Mouse (Mus musculus) midbrain, postnatal 0 days (tissue): ENCODE data around the gene Cntfr. TPM values are rescaled to one million over a fixed set of nuclear protein-coding genes. Genes with fewer than 3 reads are reported as not detected.

Experiments used
- ATAC-seq: fragments of 200-750 bp; cut with Nextera tagmentation; 2 replicates; pipeline ENCODE4 v1.8.0; 2017; ENCODE audit warnings: moderate number of reproducible peaks, mild to moderate bottlenecking, moderate TSS enrichment, moderate library complexity; ENCODE audit not compliant: low FRiP score
- DNase-seq: peaks from one replicate; pipeline ENCODE4 v3.0.0-alpha.2; 2015; ENCODE audit warnings: low spot score
- H3K27ac ChIP-seq: fragments of 300-500 bp; sonication (generic); 2 replicates; pipeline ENCODE4 v1.5.1; 2014; ENCODE audit warnings: low read depth, mild to moderate bottlenecking, low read length, mixed read lengths
- H3K27me3 ChIP-seq: fragments of 300-500 bp; sonication (generic); 2 replicates; pipeline ENCODE4 v1.6.1; 2014; ENCODE audit warnings: low read length, control low read depth, mixed read lengths; ENCODE audit not compliant: insufficient read depth
- H3K36me3 ChIP-seq: fragments of 300-500 bp; sonication (generic); 2 replicates; pipeline ENCODE4 v1.6.1; 2014; ENCODE audit warnings: low read length, control low read depth, mixed read lengths; ENCODE audit not compliant: insufficient read depth
- H3K4me1 ChIP-seq: fragments of 300-500 bp; sonication (generic); 2 replicates; pipeline ENCODE4 v1.6.1; 2014; ENCODE audit warnings: mild to moderate bottlenecking, control low read depth, antibody characterized with exemption, low read length, mixed read lengths; ENCODE audit not compliant: insufficient read depth
- H3K4me2 ChIP-seq: fragments of 300-500 bp; sonication (generic); 2 replicates; pipeline ENCODE4 v1.6.1; 2014; ENCODE audit warnings: low read depth, mild to moderate bottlenecking, low read length, mixed read lengths; ENCODE audit not compliant: poor library complexity, severe bottlenecking
- H3K4me3 ChIP-seq: fragments of 300-500 bp; sonication (generic); 2 replicates; pipeline ENCODE4 v1.5.1; 2014; ENCODE audit warnings: low read depth, mild to moderate bottlenecking, low read length, moderate library complexity
- H3K9ac ChIP-seq: fragments of 300-500 bp; sonication (generic); replicated peaks from 2 replicates; pipeline ENCODE4 v1.6.1; 2014; ENCODE audit warnings: mild to moderate bottlenecking, low read length, moderate library complexity, mixed read lengths; ENCODE audit not compliant: poor library complexity, severe bottlenecking
- H3K9me3 ChIP-seq: fragments of 300-500 bp; sonication (generic); 2 replicates; pipeline ENCODE4 v1.6.1; 2016; ENCODE audit warnings: low read length, control low read depth
- CTCF ChIP-seq: IDR thresholded peaks from 2 replicates; pipeline ENCODE4 v1.5.1; 2016; ENCODE audit warnings: antibody characterized with exemption, mild to moderate bottlenecking
- WGBS: fragments of 180-500 bp; shearing (Covaris S2); extraction: QIAGEN DNeasy Blood & Tissue Kit; methylation state at CpG from one replicate; pipeline ENCODE4 v1.1.7; 2014; 5-methylcytosine and 5-hydroxymethylcytosine counted together
- polyA plus RNA-seq: library from polyadenylated mRNA; unstranded; fragments of >200 nt; fragmentation: Nextera tagmentation; extraction: Ambion mirVana; gene quantifications from 2 replicates; pipeline ENCODE4 v1.2.1, GENCODE M21; 2015
- total RNA-seq: library from RNA; depleted of rRNA; stranded (reverse); fragments of >200 nt; gene quantifications from 2 replicates; pipeline ENCODE4 v1.2.3, GENCODE M21; 2014

Cntfr gene
- total and polyA plus RNA-seq, 2 experiments from 2014 or later, result 20.1 to 69.2 TPM

GRCm38 (mm10) chr4:41638828-41639213 is 58.1 kb downstream of the Cntfr start:
- H3K27ac ChIP-seq, result peak overlapping the region; percentile 81; the same call in 1 of the 2 replicates
- no peaks in the 10 kb centered on the region for H3K27me3 ChIP-seq
- peaks cover 4% of the 10 kb centered on the region; the same call in 1 of the 2 replicates for H3K36me3 ChIP-seq
- no peaks in the 10 kb centered on the region for H3K9me3 ChIP-seq
- H3K4me1 ChIP-seq, result peaks cover 17% of the 10 kb centered on the region
- DNase-seq, result no peak
- WGBS, result 57% methylated on average over 6 of the region's 6 CpGs
- ATAC-seq, result no peak
- H3K4me3 ChIP-seq, result peak overlapping the region; percentile 48
- H3K9ac ChIP-seq, result peak overlapping the region; percentile 86
- no peak for TF ChIP-seq CTCF
- H3K4me2 ChIP-seq, result peak overlapping the region; percentile 64

GRCm38 (mm10) chr4:41638186-41638731 is 58.6 kb downstream of the Cntfr start:
- peak overlapping the region; percentile 86 for H3K9ac ChIP-seq
- TF ChIP-seq CTCF, result no peak
- ATAC-seq, result no peak
- H3K27me3 ChIP-seq, result no peaks in the 10 kb centered on the region
- H3K4me3 ChIP-seq, result peak overlapping the region; percentile 48
- no peaks in the 10 kb centered on the region for H3K9me3 ChIP-seq
- DNase-seq, result no peak
- peaks cover 17% of the 10 kb centered on the region for H3K4me1 ChIP-seq
- peak overlapping the region; percentile 64 for H3K4me2 ChIP-seq
- peaks cover 4% of the 10 kb centered on the region; the same call in 1 of the 2 replicates for H3K36me3 ChIP-seq
- H3K27ac ChIP-seq, result no peak overlapping the region
- WGBS, result 92% methylated on average over 10 of the region's 10 CpGs

GRCm38 (mm10) chr4:41636882-41637635 is 59.8 kb downstream of the Cntfr start:
- no peak for DNase-seq
- WGBS, result 85% methylated on average over 10 of the region's 10 CpGs

GRCm38 (mm10) chr4:41636366-41636765 is 60.5 kb downstream of the Cntfr start:
- no peak overlapping the region for H3K4me2 ChIP-seq
- ATAC-seq (no peak), DNase-seq (no peak)
- H3K27me3 ChIP-seq, result no peaks in the 10 kb centered on the region
- H3K9ac ChIP-seq, result no peak overlapping the region
- TF ChIP-seq CTCF, result no peak
- H3K4me1 ChIP-seq, result peaks cover 21% of the 10 kb centered on the region
- peaks cover 4% of the 10 kb centered on the region; the same call in 1 of the 2 replicates for H3K36me3 ChIP-seq
- no peak overlapping the region for H3K4me3 ChIP-seq
- WGBS, result 57% methylated on average over 7 of the region's 7 CpGs
- no peak overlapping the region for H3K27ac ChIP-seq
- H3K9me3 ChIP-seq, result no peaks in the 10 kb centered on the region

More at GRCm38 (mm10) chr4:41636882-41637635, 59.8 kb downstream of the Cntfr start:
- Histone ChIP-seq H3K27ac (no peak overlapping the region), H3K4me3 (no peak overlapping the region), H3K36me3 (peaks cover 4% of the 10 kb centered on the region; the same call in 1 of the 2 replicates), H3K27me3 (no peaks in the 10 kb centered on the region), H3K9ac (0 out of 2 replicates have a peak overlapping the region, but pooled peaks have one; percentile 30), H3K4me1 (peaks cover 17% of the 10 kb centered on the region), H3K4me2 (no peak overlapping the region), H3K9me3 (no peaks in the 10 kb centered on the region)
- no peak for TF ChIP-seq CTCF
- no peak for ATAC-seq

GRCm38 (mm10) chr4:41635906-41636305 is 61.0 kb downstream of the Cntfr start:
- Histone ChIP-seq H3K9me3 (no peaks in the 10 kb centered on the region), H3K4me2 (no peak overlapping the region), H3K4me1 (peaks cover 23% of the 10 kb centered on the region), H3K27ac (no peak overlapping the region), H3K36me3 (peaks cover 4% of the 10 kb centered on the region; the same call in 1 of the 2 replicates), H3K4me3 (no peak overlapping the region), H3K9ac (no peak overlapping the region), H3K27me3 (no peaks in the 10 kb centered on the region)
- peak; percentile 50 for DNase-seq
- TF ChIP-seq CTCF, result no peak
- 67% methylated on average over 2 of the region's 2 CpGs for WGBS
- ATAC-seq, result no peak

- Histone ChIP-seq H3K4me2 (no peak overlapping the region), H3K36me3 (peaks cover 4% of the 10 kb centered on the region; the same call in 1 of the 2 replicates), H3K9ac (no peak overlapping the region), H3K9me3 (no peaks in the 10 kb centered on the region), H3K4me3 (no peak overlapping the region), H3K4me1 (peaks cover 20% of the 10 kb centered on the region), H3K27ac (no peak overlapping the region), H3K27me3 (no peaks in the 10 kb centered on the region)
- TF ChIP-seq CTCF, result peak; percentile 29
- DNase-seq (no peak), ATAC-seq (no peak)
- WGBS, result 82% methylated on average over 8 of the region's 8 CpGs
Measured at GRCm38 (mm10) chr4:41635224-41635623, 61.7 kb downstream of the Cntfr start.
